Mouse (Mus musculus) liver, adult 2 months (tissue): ENCODE measurements at regions not wholly inside any gene's neighbourhood (a gene's known extent, or its start where the extent isn't known, plus 50 kb on each side); places are given as distances from the start of the nearest gene placed in this dataset.

Experiments
- DNase-seq: peaks from one replicate; pipeline ENCODE4 v3.0.0-alpha.2; 2011; ENCODE audit warnings: low read depth, low spot score; ENCODE audit errors: extremely low read depth
- H3K27ac ChIP-seq: fragments of 200-500 bp; replicated peaks from 2 replicates; pipeline ENCODE4 v1.5.1; 2012; ENCODE audit warnings: low read depth, mild to moderate bottlenecking, control low read depth, inconsistent platforms, low read length; ENCODE audit not compliant: insufficient read depth
- H3K27me3 ChIP-seq: fragments of 200-500 bp; 2 replicates; pipeline ENCODE4 v1.6.1; 2012; ENCODE audit warnings: mild to moderate bottlenecking, moderate library complexity, low read length, inconsistent platforms; ENCODE audit not compliant: control insufficient read depth, insufficient read depth
- H3K36me3 ChIP-seq: fragments of 200-500 bp; 2 replicates; pipeline ENCODE4 v1.6.1; 2012; ENCODE audit warnings: low read length, inconsistent platforms; ENCODE audit not compliant: control insufficient read depth, insufficient read depth
- H3K4me1 ChIP-seq: fragments of 200-500 bp; 2 replicates; pipeline ENCODE4 v1.6.1; 2011; ENCODE audit warnings: low read length; ENCODE audit not compliant: control insufficient read depth, insufficient read depth
- H3K4me3 ChIP-seq: fragments of 200-500 bp; 2 replicates; pipeline ENCODE4 v1.5.1; 2011; ENCODE audit warnings: low read depth, mild to moderate bottlenecking, control low read depth, low read length, moderate library complexity; ENCODE audit not compliant: insufficient read depth
- H3K79me2 ChIP-seq: fragments of 200-500 bp; 2 replicates; pipeline ENCODE4 v1.6.1; 2012; ENCODE audit warnings: inconsistent platforms, mild to moderate bottlenecking, low read length, moderate library complexity; ENCODE audit not compliant: control insufficient read depth, insufficient read depth
- H3K9ac ChIP-seq: fragments of 200-500 bp; 2 replicates; pipeline ENCODE4 v1.6.1; 2012; ENCODE audit warnings: low read depth, mild to moderate bottlenecking, control low read depth, inconsistent platforms, low read length
- CTCF ChIP-seq: fragments of 200-500 bp; IDR thresholded peaks from 2 replicates; pipeline ENCODE4 v1.5.1; 2011; ENCODE audit warnings: low read depth, low read length, control low read depth
- POLR2A ChIP-seq: fragments of 200-500 bp; IDR thresholded peaks from 2 replicates; pipeline ENCODE4 v1.6.1; 2011; ENCODE audit warnings: low read length, control low read depth; ENCODE audit not compliant: insufficient read depth; ENCODE audit errors: extremely low read depth
- WGBS: fragments of 180-500 bp; shearing (Covaris S2); methylation state at CpG from one replicate; pipeline ENCODE4 v1.1.7; 2018; 5-methylcytosine and 5-hydroxymethylcytosine counted together

DNA sequence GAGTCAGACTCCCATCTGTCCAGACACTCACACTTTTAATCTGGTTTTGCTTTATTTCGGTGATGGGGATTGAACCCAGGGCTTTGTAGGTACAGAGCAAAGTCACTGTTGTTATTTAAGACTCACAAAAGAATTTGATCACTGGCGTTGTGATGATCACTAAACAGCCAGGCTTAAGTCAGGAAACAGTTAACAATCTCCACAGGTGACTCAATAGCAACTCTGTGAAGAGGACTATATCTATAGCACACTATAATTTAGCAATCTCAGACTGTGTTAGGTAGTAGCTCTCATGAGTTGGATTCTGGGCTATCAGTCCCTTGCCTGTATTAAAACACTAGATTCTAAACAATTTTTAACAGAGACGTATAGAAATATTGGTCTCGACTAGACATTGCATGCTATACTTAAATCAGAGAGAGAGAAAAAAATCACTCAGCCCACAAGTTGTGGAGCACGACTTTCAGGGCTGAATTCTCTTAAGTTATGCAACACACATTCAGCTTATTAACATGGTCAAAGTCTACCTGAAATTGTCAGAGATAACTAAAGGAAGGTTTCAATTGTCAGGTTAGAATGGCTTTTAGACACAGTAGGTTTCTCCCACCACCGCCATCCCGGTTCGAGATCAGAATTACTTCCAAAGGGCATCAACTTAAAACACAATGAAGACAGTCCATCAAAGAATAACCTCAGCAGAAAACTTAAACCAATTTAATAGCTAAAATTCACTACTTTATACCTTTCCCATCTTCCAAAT lies 54.4 kb upstream of the Ifne start:
- peaks cover 5% of the 10 kb centered on the region; the same call in 1 of the 2 replicates for H3K27me3 ChIP-seq
- H3K36me3 ChIP-seq = no peaks in the 10 kb centered on the region
- WGBS = 35% methylated on average over 8 of the region's 8 CpGs
- no peaks in the 10 kb centered on the region; the same call in 1 of the 2 replicates for H3K79me2 ChIP-seq
- DNase-seq = peak; percentile 81
- no peaks in the 10 kb centered on the region; the same call in 1 of the 2 replicates for H3K4me1 ChIP-seq
- peak overlapping the region; percentile 44; the same call in 1 of the 2 replicates for H3K27ac ChIP-seq
- TF ChIP-seq CTCF = no peak
- no peak for TF ChIP-seq POLR2A
- H3K4me3 ChIP-seq = no peak overlapping the region
- no peak overlapping the region for H3K9ac ChIP-seq

DNA sequence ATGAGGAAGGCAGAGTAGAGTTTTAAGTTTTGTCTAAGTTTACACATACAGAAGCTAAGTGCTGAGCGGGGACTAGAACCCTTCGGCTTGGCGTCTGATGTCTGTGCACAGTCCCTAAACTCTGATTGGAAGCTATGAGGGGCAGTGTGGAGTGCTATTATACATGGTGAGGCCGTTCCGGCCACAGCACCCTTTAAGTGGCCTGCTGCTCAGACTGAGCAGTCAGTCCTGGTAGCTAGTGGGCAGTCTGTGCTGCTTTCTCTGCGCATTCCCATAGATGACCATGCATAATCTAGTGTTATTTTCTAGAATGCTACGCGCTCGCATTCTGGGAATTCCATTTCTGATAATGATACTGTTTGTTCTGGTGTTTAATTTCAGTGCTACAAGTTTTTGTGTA lies 51.2 kb upstream of the Ifne start:
- WGBS = 92% methylated on average over 9 of the region's 9 CpGs
- no peak for DNase-seq

More for the DNA sequence above, 51.2 kb upstream of the Ifne start:
- Histone ChIP-seq H3K27ac (no peak overlapping the region), H3K9ac (no peak overlapping the region), H3K4me1 (no peaks in the 10 kb centered on the region; the same call in 1 of the 2 replicates), H3K36me3 (no peaks in the 10 kb centered on the region), H3K79me2 (no peaks in the 10 kb centered on the region; the same call in 1 of the 2 replicates), H3K4me3 (no peak overlapping the region), H3K27me3 (no peaks in the 10 kb centered on the region)
- TF ChIP-seq POLR2A (no peak), CTCF (no peak)
